Mouse (Mus musculus): ENCODE results near the gene Vps33a.

Gene Vps33a

GRCm38 (mm10) chr5:123572357-123573186, at the start of gene Vps33a:
Gene Vps33a (minus strand): TSS chr5:123573038.
- DNase-seq (ENCODE audit: low spot score) = peak; percentile 99

GRCm38 (mm10) chr5:123622421-123622820, 49.6 kb upstream of the Vps33a start:
- no peak for DNase-seq (ENCODE audit: low spot score)

- no peak for DNase-seq (ENCODE audit: low spot score)
These were observed 45.7 kb upstream of the Vps33a start for GRCm38 (mm10) chr5:123618558-123618957.

- DNase-seq (ENCODE audit: low spot score) = no peak
These were observed 41.4 kb upstream of the Vps33a start for GRCm38 (mm10) chr5:123614246-123614645.

- DNase-seq (ENCODE audit: low spot score) = peak; percentile 76
These were observed 37.0 kb upstream of the Vps33a start for GRCm38 (mm10) chr5:123609843-123610242.

GRCm38 (mm10) chr5:123609416-123609815, 36.6 kb upstream of the Vps33a start:
- DNase-seq (ENCODE audit: low spot score) = no peak

GRCm38 (mm10) chr5:123607211-123607669, 34.4 kb upstream of the Vps33a start:
- DNase-seq (ENCODE audit: low spot score) = no peak

GRCm38 (mm10) chr5:123603496-123603895, 30.7 kb upstream of the Vps33a start:
- no peak for DNase-seq (ENCODE audit: low spot score)

- no peak for DNase-seq (ENCODE audit: low spot score)
These were observed 29.3 kb upstream of the Vps33a start for GRCm38 (mm10) chr5:123602174-123602573.

GRCm38 (mm10) chr5:123599319-123599718, 26.5 kb upstream of the Vps33a start:
- DNase-seq (ENCODE audit: low spot score) = no peak

- no peak for DNase-seq (ENCODE audit: low spot score)
These were observed 20.9 kb upstream of the Vps33a start for GRCm38 (mm10) chr5:123593622-123594280.

GRCm38 (mm10) chr5:123580043-123580442, 7.2 kb upstream of the Vps33a start:
- no peak for DNase-seq (ENCODE audit: low spot score)

GRCm38 (mm10) chr5:123576696-123577095, 3.9 kb upstream of the Vps33a start:
- DNase-seq (ENCODE audit: low spot score) = no peak

GRCm38 (mm10) chr5:123573362-123573761, 524 bp upstream of the Vps33a start:
- no peak for DNase-seq (ENCODE audit: low spot score)

- no peak for DNase-seq (ENCODE audit: low spot score)
These were observed 11.7 kb downstream of the Vps33a start for GRCm38 (mm10) chr5:123561128-123561527.

GRCm38 (mm10) chr5:123559588-123559987, 13.2 kb downstream of the Vps33a start:
- no peak for DNase-seq (ENCODE audit: low spot score)

- no peak for DNase-seq (ENCODE audit: low spot score)
These were observed 16.4 kb downstream of the Vps33a start for GRCm38 (mm10) chr5:123556451-123556850.

GRCm38 (mm10) chr5:123555693-123556092, 17.1 kb downstream of the Vps33a start:
- no peak for DNase-seq (ENCODE audit: low spot score)

GRCm38 (mm10) chr5:123533801-123534200, 39.0 kb downstream of the Vps33a start:
- no peak for DNase-seq (ENCODE audit: low spot score)

GRCm38 (mm10) chr5:123530056-123530455, 42.8 kb downstream of the Vps33a start:
- DNase-seq (ENCODE audit: low spot score) = no peak

- DNase-seq (ENCODE audit: low spot score) = no peak
These were observed 44.2 kb downstream of the Vps33a start for GRCm38 (mm10) chr5:123528641-123529040.

GRCm38 (mm10) chr5:123525916-123526495, 46.8 kb downstream of the Vps33a start:
- no peak for DNase-seq (ENCODE audit: low spot score)

GRCm38 (mm10) chr5:123525281-123525680, 47.6 kb downstream of the Vps33a start, which contains the start of gene Gm49027:
Gene Gm49027 (minus strand): TSS chr5:123525488.
- no peak for DNase-seq (ENCODE audit: low spot score)
